Mouse (Mus musculus) lung, postnatal 0 days (tissue): ENCODE measurements around the gene Ensa.

ENCODE experiments used
- CTCF ChIP-seq: IDR thresholded peaks from 2 replicates; pipeline ENCODE4 v1.5.1; 2016; ENCODE audit warnings: antibody characterized with exemption, mild to moderate bottlenecking
- EP300 ChIP-seq: IDR thresholded peaks from 2 replicates; pipeline ENCODE4 v1.6.1; 2016; ENCODE audit warnings: antibody characterized with exemption, mild to moderate bottlenecking, control low read depth

GRCm38 (mm10) chr3:95673707-95674211, 49.0 kb downstream of the Ensa start:
- no peak for TF ChIP-seq CTCF
- TF ChIP-seq EP300: no peak
